Mouse (Mus musculus) liver, embryonic 11.5 days (tissue): ENCODE data around the gene Vmn2r87. TPM values are rescaled to one million over a fixed set of nuclear protein-coding genes. Genes with fewer than 3 reads are reported as not detected.
A peak's percentile ranks its signal among the peaks of the same experiment; 100 is the strongest.
"Not testable (repeated sequence)": the region's sequence is repeated elsewhere in the genome, so short reads cannot be mapped to it uniquely, and the experiment has no call there.

Experiments used
- ATAC-seq: fragments of 200-750 bp; cut with Nextera tagmentation; replicated peaks from 2 replicates; pipeline ENCODE4 v1.8.0; 2017; ENCODE audit warnings: moderate number of reproducible peaks, mild to moderate bottlenecking, moderate TSS enrichment, moderate library complexity; ENCODE audit not compliant: low FRiP score
- DNase-seq: peaks from one replicate; pipeline ENCODE4 v3.0.0-alpha.2; 2017; ENCODE audit warnings: low spot score
- H3K27ac ChIP-seq: fragments of 300-500 bp; sonication (generic); 2 replicates; pipeline ENCODE4 v1.5.1; 2014; ENCODE audit warnings: mild to moderate bottlenecking, low read depth, low read length, control low read depth
- H3K27me3 ChIP-seq: fragments of 300-500 bp; sonication (generic); replicated peaks from 2 replicates; pipeline ENCODE4 v1.6.1; 2014; ENCODE audit warnings: low read length, mixed read lengths; ENCODE audit not compliant: control insufficient read depth, insufficient read depth
- H3K36me3 ChIP-seq: fragments of 300-500 bp; sonication (generic); 2 replicates; pipeline ENCODE4 v1.6.1; 2014; ENCODE audit warnings: mild to moderate bottlenecking, low read length, moderate library complexity, mixed read lengths; ENCODE audit not compliant: control insufficient read depth, insufficient read depth
- H3K4me1 ChIP-seq: fragments of 300-500 bp; sonication (generic); replicated peaks from 2 replicates; pipeline ENCODE4 v1.6.1; 2014; ENCODE audit warnings: low read length, mixed read lengths; ENCODE audit not compliant: control insufficient read depth, insufficient read depth
- H3K4me2 ChIP-seq: fragments of 300-500 bp; sonication (generic); 2 replicates; pipeline ENCODE4 v1.6.1; 2014; ENCODE audit warnings: mild to moderate bottlenecking, control low read depth, moderate library complexity
- H3K4me3 ChIP-seq: fragments of 300-500 bp; sonication (generic); 2 replicates; pipeline ENCODE4 v1.5.1; 2014; ENCODE audit warnings: low read depth, low read length, control low read depth
- H3K9ac ChIP-seq: fragments of 300-500 bp; sonication (generic); 2 replicates; pipeline ENCODE4 v1.6.1; 2014; ENCODE audit warnings: low read depth, low read length, control low read depth
- H3K9me3 ChIP-seq: fragments of 300-500 bp; sonication (generic); 2 replicates; pipeline ENCODE4 v1.6.1; 2016; ENCODE audit warnings: low read length, inconsistent platforms, mixed read lengths; ENCODE audit not compliant: control insufficient read depth
- WGBS: fragments of 180-500 bp; shearing (Covaris S2); extraction: QIAGEN DNeasy Blood & Tissue Kit; methylation state at CpG from one replicate; pipeline ENCODE4 v1.1.7; 2014; 5-methylcytosine and 5-hydroxymethylcytosine counted together
- polyA plus RNA-seq: library from polyadenylated mRNA; unstranded; fragments of >200 nt; fragmentation: Nextera tagmentation; extraction: Ambion mirVana; gene quantifications from 2 replicates; pipeline ENCODE4 v1.2.1, GENCODE M21; 2014

Vmn2r87 gene
- polyA plus RNA-seq, result not detected in 2 replicates

DNA sequence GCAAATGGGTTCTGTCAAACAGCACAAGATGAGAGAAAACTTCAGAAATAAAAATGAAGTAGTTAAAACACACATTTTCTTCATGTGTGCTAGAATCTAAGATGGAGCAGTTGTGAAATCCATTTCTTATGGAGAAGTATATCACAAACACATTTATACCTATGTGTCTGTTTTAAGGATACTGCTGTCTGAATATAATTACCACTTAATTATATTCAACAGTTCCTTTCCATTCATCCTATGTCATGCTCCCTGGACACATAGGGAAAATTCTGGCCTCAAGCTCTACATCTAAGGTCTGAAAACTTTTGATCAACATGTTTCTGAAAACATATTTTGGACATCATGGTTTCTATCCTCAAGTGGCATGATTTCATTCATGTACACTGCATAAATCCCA is at the start of gene Vmn2r87:
Vmn2r87 (minus strand) TSS at position 101 of the 400 bp plus-strand sequence.
- DNase-seq (no peak), ATAC-seq (no peak)
- Histone ChIP-seq H3K9me3 (no peaks in the 10 kb centered on the region), H3K9ac (no peak within 1 kb of the TSS), H3K36me3 (no peaks in the 10 kb centered on the region), H3K4me2 (no peak within 1 kb of the TSS), H3K4me1 (no peaks in the 10 kb centered on the region), H3K27ac (no peak within 1 kb of the TSS), H3K4me3 (no peak within 1 kb of the TSS), H3K27me3 (no peaks in the 10 kb centered on the region)

DNA sequence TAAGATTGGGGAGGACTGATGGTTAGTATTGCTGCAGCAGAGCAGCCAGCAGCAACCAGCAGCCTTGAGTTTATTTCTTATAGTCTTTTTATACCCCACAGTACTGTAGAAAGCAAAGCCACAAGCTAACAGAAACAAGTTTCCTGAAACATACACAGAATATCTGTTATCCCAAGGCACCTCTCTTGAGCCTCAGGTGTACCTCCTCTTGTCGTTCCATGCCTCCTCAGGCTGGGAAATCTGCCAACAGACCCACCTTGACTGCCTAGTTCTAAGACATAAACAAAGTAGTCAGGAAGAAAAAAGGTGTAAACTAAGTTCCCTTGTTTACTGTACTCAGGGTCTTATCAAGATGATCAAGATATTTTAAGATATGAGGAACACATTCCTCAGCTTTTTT is 47.1 kb upstream of the Vmn2r87 start:
- ATAC-seq, H3K27ac ChIP-seq, H3K4me3 ChIP-seq, H3K4me1 ChIP-seq, DNase-seq, H3K4me2 ChIP-seq, H3K9ac ChIP-seq, H3K27me3 ChIP-seq, H3K9me3 ChIP-seq, H3K36me3 ChIP-seq: not testable (repeated sequence)
- 70% methylated on average over 1 of the region's 1 CpGs for WGBS

DNA sequence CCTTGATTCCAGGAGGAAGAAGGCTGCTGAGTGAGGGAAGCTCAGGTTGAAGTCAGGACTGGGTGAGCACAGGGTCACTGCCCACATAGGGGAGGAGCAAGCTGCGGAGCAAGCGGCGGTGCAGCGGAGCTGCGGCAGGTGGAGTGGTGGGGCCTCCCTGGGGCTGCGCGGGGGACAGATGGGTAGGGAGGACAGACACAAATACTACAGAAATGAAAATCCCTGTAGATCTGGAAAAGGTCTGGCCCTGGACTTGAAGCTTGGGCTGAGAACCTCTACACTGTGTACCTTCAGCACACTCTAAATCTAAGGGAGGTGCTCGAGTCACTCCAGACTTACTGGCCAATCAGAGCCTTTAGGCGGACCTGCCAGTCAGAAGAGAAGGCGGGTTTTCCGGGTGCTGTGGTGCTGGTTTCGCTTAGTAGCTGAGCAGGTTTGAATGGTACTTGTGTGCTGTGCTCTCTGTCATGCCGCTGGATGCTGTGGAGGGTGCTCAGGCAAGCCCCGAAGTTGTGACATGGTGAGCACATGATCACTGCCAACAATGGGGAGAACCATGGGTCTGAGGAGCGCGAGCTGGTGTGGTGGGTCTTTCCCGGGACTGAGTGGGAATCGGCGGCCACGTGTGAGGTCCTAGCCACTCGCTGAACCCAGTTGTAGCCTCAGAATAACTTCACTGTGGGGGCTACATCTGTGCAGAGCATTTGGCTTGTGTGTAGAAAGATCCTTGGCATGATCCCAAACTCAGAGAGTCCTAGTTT is 44.9 kb upstream of the Vmn2r87 start:
- peak overlapping the region; percentile 68 for H3K4me3 ChIP-seq
- H3K9me3 ChIP-seq, H3K36me3 ChIP-seq, H3K27me3 ChIP-seq, H3K4me1 ChIP-seq: not testable (repeated sequence)
- peak overlapping the region; percentile 79 for H3K9ac ChIP-seq
- peak; percentile 98 for ATAC-seq
- peak; percentile 78 for DNase-seq
- H3K27ac ChIP-seq, result peak overlapping the region; percentile 28; the same call in 1 of the 2 replicates
- WGBS, result 3% methylated on average over 20 of the region's 21 CpGs
- peak overlapping the region; percentile 67 for H3K4me2 ChIP-seq

DNA sequence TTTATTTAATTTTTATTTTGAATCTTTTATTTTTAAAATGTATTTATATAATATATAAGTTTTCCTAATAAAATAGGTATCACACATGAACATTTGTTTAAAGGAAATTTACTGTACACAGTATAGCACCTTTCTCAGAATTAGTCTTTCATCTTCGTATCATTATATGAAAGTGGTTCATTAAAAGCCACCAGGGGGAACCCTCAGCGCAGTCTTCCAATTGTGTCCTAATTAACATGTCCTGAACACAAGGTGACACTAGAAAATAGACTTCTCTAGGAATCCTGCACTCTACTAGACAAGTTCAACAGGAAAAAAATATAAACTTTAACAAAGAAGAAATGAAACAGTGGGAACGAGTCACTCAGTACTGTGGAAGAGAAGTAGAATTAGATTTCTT is 38.9 kb upstream of the Vmn2r87 start:
- Histone ChIP-seq H3K9ac (no peak overlapping the region), H3K4me2 (no peak overlapping the region), H3K4me3 (no peak overlapping the region), H3K27me3 (no peaks in the 10 kb centered on the region), H3K9me3 (no peaks in the 10 kb centered on the region), H3K36me3 (no peaks in the 10 kb centered on the region), H3K4me1 (no peaks in the 10 kb centered on the region), H3K27ac (no peak overlapping the region)
- 67% methylated on average over 3 of the region's 3 CpGs for WGBS
- ATAC-seq (no peak; the same call in 1 of the 2 replicates), DNase-seq (no peak)

DNA sequence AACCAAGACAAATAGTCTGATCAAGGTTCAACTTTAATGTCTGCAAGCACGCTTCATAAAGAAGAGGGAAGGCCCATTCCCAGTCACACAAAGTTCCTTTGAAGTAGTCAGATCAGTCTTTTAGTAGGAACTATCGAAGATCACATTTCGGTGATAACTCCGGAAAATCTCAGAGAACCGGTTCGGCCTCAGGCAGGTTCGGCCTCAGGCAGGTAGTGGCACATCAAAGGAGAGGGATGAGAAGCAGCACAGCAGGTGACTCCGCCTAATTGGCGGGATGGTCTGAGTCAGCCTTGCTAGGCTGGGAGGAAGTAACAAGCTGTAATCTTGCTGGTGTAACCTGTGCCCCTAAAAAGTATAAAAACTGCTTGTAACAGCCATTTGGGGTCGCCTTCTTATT is 30.7 kb upstream of the Vmn2r87 start:
- no peaks in the 10 kb centered on the region for H3K36me3 ChIP-seq
- ATAC-seq, result no peak
- 46% methylated on average over 10 of the region's 10 CpGs for whole genome bisulfite sequencing
- H3K4me1 ChIP-seq, result no peaks in the 10 kb centered on the region
- H3K9me3 ChIP-seq, result no peaks in the 10 kb centered on the region
- H3K4me3 ChIP-seq, result no peak overlapping the region
- H3K27ac ChIP-seq, result no peak overlapping the region
- no peak overlapping the region for H3K9ac ChIP-seq
- no peaks in the 10 kb centered on the region for H3K27me3 ChIP-seq
- peak; percentile 20 for DNase-seq
- H3K4me2 ChIP-seq, result no peak overlapping the region

DNA sequence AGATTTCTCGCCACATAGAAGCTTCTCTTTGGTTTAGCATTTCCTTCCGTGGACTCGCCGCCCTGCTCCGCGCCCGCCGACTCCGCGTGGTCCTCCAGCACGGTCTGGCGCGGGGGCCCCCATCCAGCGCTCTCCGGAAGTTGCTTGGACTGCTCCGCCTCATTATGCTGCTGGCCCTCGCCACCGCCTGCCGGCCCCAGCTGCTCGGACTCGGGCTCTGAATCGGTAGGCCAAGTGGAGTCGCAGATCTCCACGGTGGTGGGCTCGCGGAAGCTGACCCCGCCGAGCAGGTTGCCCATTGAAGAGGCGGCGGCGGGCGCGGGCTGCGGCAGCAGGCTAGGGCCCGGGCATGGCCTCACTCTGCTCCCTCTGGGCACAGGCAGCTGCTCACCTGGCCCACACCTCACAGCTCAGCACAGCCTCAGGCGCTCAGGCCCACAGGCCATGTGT is 26.9 kb downstream of the Vmn2r87 start:
- no peak overlapping the region for H3K27ac ChIP-seq
- DNase-seq (peak; percentile 68), ATAC-seq (peak; percentile 85)
- H3K36me3 ChIP-seq, result no peaks in the 10 kb centered on the region
- H3K4me3 ChIP-seq, result peak overlapping the region; percentile 48
- no peaks in the 10 kb centered on the region for H3K9me3 ChIP-seq
- H3K27me3 ChIP-seq, result no peaks in the 10 kb centered on the region
- H3K9ac ChIP-seq, result peak overlapping the region; percentile 46
- peak overlapping the region; percentile 69 for H3K4me2 ChIP-seq
- no peaks in the 10 kb centered on the region for H3K4me1 ChIP-seq
- 5% methylated on average over 36 of the region's 36 CpGs for WGBS

DNA sequence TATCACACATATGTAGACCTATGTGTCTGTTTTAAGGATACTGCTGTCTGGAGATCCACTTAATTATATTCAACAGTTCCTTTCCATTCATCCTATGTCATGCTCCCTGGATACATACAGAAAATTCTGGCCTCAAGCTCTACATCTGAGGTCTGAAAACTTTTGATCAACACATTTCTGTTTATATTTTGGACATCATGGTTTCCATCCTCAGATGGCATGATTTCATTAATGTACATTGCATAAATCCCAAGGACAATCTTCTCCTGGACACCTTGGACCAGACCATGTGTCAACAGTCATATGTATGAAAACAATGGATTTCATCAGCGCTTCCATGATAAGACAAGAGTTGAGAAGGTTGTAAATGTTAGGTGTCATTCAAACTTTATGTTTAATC is 41.2 kb downstream of the Vmn2r87 start, which contains the start of gene Vmn2r86:
Vmn2r86 (minus strand) TSS at position 101 of the 400 bp plus-strand sequence.
- DNase-seq, H3K4me3 ChIP-seq, H3K4me2 ChIP-seq: not testable (repeated sequence)

DNA sequence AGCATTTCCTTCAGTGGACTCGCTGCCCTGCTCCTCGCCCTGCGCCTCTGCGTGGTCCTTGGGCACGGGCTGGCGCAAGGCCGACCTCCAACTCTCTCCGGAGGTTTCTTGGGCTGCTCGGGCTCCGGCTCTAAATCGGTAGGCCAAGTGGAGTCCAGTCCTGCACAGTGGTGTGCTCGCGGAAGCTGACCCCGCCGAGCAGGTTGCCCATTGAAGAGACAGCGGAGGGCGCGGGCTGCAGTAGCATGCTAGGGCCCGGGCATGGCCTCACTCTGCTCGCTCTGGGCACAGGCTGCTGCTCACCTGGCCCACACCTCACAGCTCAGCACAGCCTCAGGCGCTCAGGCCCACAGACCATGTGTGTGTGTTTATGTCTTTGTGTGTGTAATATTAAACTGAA is 52.4 kb downstream of the Vmn2r87 start:
- WGBS, result 82% methylated on average over 21 of the region's 21 CpGs

More for the DNA sequence above, 41.2 kb downstream of the Vmn2r87 start, which contains the start of gene Vmn2r86:
- not testable (repeated sequence) for H3K27me3 ChIP-seq, H3K27ac ChIP-seq, H3K9me3 ChIP-seq, H3K4me1 ChIP-seq, H3K36me3 ChIP-seq, H3K9ac ChIP-seq, ATAC-seq
- 84% methylated on average over 1 of the region's 1 CpGs for WGBS

More for the DNA sequence above, 52.4 kb downstream of the Vmn2r87 start:
- Histone ChIP-seq H3K27me3 (no peaks in the 10 kb centered on the region), H3K9me3 (no peaks in the 10 kb centered on the region), H3K4me2 (no peak overlapping the region), H3K27ac (no peak overlapping the region), H3K4me1 (no peaks in the 10 kb centered on the region), H3K36me3 (no peaks in the 10 kb centered on the region), H3K4me3 (no peak overlapping the region), H3K9ac (no peak overlapping the region)
- DNase-seq (no peak), ATAC-seq (peak; percentile 31; the same call in 1 of the 2 replicates)
